Comparison of ENCODE assay signal across 22 mouse cellular contexts in the genomic region with DNA sequence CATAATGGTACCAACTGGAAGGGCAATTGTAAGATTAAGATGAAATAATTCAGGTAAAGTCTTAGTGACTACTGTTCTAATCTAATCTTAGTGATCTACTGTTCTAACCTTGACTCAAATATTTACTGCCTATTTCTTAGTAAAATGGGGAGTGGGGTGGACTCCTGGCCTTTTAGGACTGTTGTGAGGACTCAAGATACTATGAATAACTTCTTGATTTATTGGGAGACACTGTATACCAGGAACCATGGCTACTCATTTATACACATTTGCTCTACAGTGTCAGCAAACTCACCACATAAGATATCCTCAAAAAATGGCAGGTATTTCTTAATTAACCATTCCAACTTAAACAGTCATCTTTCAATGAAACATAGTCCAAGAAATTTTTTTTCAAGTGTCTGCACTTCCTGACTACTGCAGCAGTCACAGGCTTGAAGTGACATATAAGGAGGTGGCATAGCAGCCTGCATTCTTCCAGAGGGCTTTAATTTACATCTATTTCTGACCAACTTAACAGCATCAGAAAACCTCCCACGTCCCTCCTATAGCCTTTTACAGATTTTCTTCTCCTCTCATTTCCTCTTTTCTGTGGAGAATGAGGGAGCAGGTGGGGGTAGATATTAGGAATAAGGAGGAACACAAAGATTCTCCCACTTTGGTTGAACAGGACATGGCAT. TPM values are rescaled to one million over a fixed set of nuclear protein-coding genes. Genes with fewer than 3 reads are reported as not detected.
"Had no signal": no experiment of that assay in that cellular context is flagged by ENCODE, and none has a peak within 500 bp of the region (broad histone marks: within the 10 kb centered on the region; RNA-seq: fewer than 3 reads in every experiment).

No protein-coding gene starts in this region.

- H3K36me3 ChIP-seq: limb, embryonic 12.5 days; limb, embryonic 15.5 days; midbrain, embryonic 12.5 days; midbrain, embryonic 15.5 days; neural tube, embryonic 12.5 days; neural tube, embryonic 15.5 days had no signal

- H3K9ac ChIP-seq: limb, embryonic 12.5 days; limb, embryonic 15.5 days; liver, embryonic 14.5 days; liver, postnatal 0 days; lung, embryonic 14.5 days; midbrain, embryonic 12.5 days; midbrain, embryonic 15.5 days; neural tube, embryonic 12.5 days; neural tube, embryonic 15.5 days had no signal

- H3K4me1 ChIP-seq: limb, embryonic 12.5 days; limb, embryonic 15.5 days; midbrain, embryonic 12.5 days; midbrain, embryonic 15.5 days; neural tube, embryonic 12.5 days; neural tube, embryonic 15.5 days had no signal

- H3K4me3 ChIP-seq: layer of hippocampus, adult 2 months; limb, embryonic 12.5 days; limb, embryonic 15.5 days; midbrain, embryonic 12.5 days; midbrain, embryonic 15.5 days; neural tube, embryonic 12.5 days; neural tube, embryonic 15.5 days had no signal

- H3K27me3 ChIP-seq: limb, embryonic 12.5 days; limb, embryonic 15.5 days; midbrain, embryonic 12.5 days; midbrain, embryonic 15.5 days; neural tube, embryonic 12.5 days; neural tube, embryonic 15.5 days had no signal

- DNase-seq: kidney, adult 2 months; kidney, postnatal 25 days; layer of hippocampus, adult 9-11 months; left cerebral cortex, postnatal 4 days; liver, postnatal 0 days; lung, embryonic 14.5 days; right cerebral cortex, postnatal 25 days; spleen, adult 18-20 months; thymus, postnatal 4 days had no signal

- H3K4me2 ChIP-seq: limb, embryonic 12.5 days; limb, embryonic 15.5 days; liver, embryonic 11.5 days; lung, embryonic 14.5 days; midbrain, embryonic 12.5 days; midbrain, embryonic 15.5 days; neural tube, embryonic 12.5 days; neural tube, embryonic 15.5 days had no signal

- ATAC-seq: liver, postnatal 0 days; lung, postnatal 0 days; midbrain, embryonic 15.5 days had no signal

- H3K27ac ChIP-seq: kidney, postnatal 0 days; layer of hippocampus, adult 2 months; limb, embryonic 12.5 days; limb, embryonic 15.5 days; liver, embryonic 14.5 days; macrophage; midbrain, embryonic 12.5 days; midbrain, embryonic 15.5 days; neural tube, embryonic 12.5 days; neural tube, embryonic 15.5 days had no signal

- H3K9me3 ChIP-seq: limb, embryonic 12.5 days; limb, embryonic 15.5 days; midbrain, embryonic 12.5 days; midbrain, embryonic 15.5 days; neural tube, embryonic 12.5 days; neural tube, embryonic 15.5 days had no signal

RNA-seq across cellular contexts. Expression of gene Dmc1, which starts 29.2 kb away (rescaled TPM):
- polyA plus RNA-seq: kidney, adult 2 months; macrophage had no signal

RNA-seq across cellular contexts. Expression of gene Kdelr3, which starts 59.5 kb away (rescaled TPM):
- total RNA-seq: megakaryocyte, adult 5-6 weeks had no signal
- polyA plus RNA-seq: macrophage had no signal
